Mouse (Mus musculus) layer of hippocampus, adult 11-12 months (tissue): ENCODE measurements at regions not wholly inside any gene's neighbourhood (a gene's known extent, or its start where the extent isn't known, plus 50 kb on each side); places are given as distances from the start of the nearest gene placed in this dataset.

ENCODE experiments used
- DNase-seq: peaks from one replicate; pipeline ENCODE4 v3.0.0; 2022; ENCODE audit warnings: low spot score

DNA sequence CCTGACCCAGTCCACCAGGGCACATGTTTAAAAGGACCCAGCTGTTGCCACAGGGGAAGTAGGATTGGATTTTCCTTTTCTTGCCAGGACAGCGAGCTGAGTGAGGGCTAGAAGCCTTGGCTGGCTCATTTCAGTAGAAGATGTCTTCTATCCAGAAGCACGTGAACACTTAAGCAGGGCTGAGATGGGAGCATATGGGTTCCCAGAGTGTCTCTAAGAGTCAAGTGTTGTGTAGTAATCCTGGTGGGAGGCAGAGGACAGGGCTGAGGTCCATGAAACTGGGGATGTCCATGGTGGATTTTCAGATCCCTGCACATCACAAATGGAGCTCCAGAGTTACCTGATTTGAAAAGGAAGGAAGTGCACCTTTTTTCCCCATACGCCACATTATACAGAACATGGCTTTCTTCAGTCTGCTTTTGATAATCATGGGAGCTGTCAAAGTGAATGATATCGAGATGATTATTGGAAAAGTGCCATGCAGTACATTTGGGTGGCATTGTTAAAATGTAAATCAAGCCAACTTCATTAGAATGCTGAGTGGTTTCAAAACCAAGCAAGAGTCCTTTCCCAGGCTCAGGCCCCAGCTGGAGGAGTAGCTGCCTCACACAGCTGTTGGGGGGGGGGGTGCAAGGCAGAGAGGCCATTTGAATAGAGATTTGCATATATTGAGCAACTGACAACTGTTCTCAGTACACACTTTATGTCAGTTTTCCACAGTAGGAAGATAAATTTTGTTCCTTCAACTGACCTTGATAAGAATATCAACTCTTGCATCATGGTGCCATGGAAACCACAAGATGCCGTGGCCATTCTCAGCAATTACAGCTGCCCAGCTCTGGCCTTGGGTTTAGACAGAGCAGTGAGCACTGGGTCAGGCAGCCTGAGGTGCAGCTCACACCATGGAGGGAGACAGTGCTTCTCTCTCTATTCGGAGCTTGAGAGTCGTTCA lies 81.7 kb downstream of the Slc35b3 start:
- peak; percentile 13 for DNase-seq

DNA sequence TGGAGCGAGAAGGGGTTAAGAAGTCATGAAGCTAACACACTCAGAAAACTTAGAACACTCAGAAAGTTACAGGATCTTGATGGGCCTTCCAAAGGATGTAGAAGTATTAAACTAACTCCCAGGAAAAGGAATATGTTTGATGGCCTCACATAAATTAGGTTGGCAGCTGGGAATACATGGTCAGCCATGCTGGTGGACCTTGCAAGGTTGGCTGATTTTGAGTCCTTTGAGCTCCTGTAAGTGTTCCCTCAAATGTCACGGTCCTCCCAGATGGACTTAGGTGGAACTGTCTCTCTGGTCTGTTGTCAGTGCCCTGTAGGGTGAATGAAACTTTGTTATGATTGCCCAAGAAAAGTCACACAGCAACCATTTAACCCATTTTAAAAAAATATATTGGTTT lies 84.8 kb downstream of the Slc35b3 start:
- no peak for DNase-seq

DNA sequence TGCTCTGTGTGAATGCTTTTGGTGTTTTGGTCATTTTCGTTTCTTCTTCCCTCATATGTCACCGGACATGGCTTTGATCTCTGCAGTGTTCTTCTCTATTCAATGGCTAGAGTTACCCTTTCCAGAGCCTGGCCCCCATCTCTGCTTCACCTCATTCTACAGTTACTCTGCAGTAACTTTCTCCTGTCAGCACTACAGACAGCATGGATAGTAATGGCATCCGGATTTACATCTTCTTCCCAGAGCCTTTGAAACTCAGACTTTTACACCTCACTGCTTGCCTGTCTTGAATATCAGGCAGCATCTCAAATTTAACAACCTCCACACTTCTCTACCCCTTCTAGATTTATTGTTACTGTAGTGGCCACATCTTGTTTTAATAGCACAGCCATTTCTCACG lies 96.7 kb downstream of the Slc35b3 start:
- no peak for DNase-seq

DNA sequence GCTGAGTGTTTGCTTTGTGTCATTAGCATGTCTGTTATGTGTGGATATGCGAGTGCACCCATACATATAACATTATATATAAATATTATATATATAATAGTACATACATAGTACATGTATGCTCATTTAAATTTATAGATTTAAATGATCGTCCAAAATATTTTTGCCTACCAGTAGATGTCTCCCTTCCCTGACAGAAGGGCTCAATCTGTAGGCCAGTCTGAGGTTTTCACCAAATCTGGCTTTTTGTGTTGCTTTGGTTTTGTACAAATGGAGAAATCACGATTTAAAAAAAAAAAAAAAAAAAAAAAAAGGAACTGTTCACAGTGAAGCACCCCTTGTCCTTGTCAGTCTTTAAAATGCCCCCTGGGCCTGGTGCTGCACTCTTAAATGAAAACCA lies 104.9 kb downstream of the Slc35b3 start:
- DNase-seq: no peak

DNA sequence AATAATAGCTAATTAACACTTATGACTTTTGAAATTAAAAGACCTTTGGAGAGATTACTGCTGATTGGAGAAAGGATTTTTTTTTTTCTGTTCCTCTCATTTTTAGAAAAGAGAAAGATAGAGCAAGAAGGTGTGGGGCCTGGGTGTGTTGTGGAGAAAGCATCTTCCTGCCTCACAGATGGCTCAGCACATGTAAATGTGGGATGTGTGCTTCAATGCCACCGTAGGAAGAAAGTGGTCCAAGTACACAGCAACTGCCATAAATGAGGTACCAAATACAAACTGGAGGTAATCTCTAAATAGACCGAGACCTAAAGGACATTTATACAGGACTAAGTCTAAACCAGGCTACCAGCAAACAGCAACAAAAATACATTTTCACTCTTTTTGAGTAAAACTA lies 105.7 kb downstream of the Slc35b3 start:
- no peak for DNase-seq

DNA sequence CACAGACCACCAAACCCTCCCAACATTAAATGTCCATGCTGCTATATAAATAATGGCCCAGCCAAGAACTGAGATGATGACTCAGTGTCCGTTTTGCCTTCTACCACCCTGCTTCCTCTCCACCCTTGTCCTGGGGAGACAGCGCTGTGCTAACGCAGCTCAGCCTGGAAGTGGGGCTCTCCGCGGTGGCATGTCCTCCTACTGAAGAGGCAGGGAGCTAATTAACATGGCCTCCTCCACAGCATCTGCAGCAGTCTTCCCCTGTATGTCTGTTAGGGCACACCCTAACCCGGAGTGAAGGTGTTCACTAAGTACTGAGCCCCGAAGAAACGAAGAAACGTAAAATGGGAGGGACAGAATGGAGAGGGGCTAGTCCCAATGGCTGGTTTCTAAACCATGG lies 107.8 kb downstream of the Slc35b3 start:
- DNase-seq: no peak

DNA sequence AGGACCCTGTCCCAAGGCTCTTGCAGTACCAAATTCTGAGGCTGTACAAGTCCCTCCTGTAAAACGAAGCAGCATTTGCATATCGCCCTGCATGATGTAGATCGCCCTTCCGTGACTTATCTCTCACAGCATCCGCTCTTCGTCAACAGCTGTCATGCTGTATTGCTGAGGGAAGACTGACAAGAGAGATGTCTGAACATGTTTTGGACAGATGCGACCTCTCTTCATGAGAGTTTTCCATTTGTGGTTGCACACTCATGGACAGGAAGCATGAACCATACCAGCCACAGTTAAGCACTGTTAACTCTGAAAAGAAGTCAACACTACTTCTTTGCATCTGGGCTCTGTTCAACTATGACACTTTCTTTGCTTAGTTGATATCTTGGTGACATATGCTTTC lies 108.9 kb downstream of the Slc35b3 start:
- no peak for DNase-seq

DNA sequence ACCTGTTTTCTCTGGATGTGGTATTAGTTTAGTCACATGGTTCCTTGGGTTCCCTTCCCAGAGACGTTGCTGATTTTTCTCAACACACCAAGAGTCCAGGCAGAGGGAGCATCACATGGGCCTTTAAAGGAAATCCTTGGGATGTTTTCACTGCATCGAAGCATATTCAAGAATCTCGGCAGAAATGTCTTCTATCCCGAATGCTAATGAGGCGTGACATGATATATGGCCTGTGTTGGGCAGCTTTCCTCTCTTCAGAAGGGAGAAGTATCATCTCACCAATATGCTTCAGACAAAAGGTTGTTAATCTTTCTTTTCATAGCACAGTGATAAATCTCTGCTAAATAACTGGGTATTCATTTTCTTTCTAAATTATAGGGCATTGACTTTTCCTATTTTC lies 122.4 kb downstream of the Slc35b3 start:
- DNase-seq: no peak

DNA sequence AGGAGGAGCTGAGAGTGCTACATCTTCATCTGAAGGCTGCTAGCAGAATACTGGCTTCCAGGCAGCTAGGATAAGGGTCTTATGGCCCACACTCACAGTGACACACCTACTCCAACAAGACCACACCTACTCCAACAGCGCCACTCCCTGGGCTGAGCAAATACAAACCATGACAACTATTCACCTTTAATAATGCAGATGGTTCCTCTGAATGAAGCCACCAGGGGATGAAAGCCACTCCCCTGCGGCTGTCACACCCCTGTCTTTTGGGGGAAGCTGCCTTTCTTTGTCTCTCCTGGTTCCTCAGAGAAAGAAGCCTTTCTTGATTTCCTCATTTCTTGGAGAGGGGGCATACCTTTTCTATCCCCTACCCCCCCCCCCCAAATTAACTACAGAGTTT lies 135.0 kb downstream of the Slc35b3 start:
- DNase-seq: no peak

DNA sequence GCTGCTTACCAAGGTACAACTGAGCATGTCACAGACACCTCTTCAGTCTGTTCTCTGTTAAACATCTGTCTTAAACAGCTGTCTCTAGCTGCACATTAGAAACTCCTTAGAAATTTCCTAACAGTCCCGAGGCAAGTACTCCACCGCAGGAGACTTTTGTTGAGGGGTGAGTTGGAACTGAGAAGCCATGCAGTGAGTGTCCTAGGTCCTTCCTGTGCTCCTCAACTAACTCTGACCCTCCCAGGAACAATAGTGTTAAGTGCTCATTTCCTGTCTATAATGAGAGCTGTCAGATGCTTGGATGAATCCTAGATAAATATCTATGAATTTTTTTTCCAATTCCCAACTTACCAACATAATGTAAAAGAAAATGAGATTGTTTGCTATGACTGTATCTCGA lies 141.1 kb downstream of the Slc35b3 start:
- DNase-seq: no peak

DNA sequence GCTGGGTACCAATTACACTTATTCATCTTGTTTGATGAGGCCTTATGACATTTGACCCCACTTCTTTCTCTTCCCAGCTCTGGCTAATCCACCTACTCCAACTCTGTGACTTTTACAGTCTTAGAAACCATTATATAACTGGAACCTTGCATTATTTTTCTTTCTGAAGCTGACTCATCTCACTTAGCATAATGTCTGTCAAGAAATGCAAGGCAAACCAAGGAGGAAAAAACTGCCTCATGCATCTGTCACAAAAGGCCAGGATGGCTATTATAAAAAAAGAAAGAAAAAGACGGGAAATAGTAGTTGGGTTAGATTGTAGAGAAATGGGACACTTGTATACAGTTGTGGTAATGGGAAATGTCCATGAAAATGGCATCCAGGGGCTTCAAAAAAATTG lies 141.9 kb downstream of the Slc35b3 start:
- DNase-seq: no peak

DNA sequence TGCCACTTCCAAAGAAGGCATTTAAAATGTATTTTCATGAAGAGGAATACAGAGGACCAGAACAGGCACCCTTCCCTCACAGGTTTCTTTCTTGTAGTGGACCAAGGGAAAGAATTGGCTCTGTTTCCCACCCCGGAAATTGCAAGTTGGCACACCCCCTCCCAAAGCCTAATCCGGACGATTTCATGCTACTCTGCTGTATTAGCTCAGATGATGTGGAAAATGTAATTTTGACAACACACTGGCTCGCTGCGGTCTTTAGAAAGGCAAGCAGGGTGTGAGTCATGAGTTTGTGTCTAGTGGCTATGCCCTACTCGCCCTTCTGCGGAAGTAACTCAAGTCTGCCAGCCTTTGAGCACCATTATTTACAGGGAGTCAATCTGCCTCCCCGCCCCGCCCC lies 144.4 kb downstream of the Slc35b3 start:
- no peak for DNase-seq

DNA sequence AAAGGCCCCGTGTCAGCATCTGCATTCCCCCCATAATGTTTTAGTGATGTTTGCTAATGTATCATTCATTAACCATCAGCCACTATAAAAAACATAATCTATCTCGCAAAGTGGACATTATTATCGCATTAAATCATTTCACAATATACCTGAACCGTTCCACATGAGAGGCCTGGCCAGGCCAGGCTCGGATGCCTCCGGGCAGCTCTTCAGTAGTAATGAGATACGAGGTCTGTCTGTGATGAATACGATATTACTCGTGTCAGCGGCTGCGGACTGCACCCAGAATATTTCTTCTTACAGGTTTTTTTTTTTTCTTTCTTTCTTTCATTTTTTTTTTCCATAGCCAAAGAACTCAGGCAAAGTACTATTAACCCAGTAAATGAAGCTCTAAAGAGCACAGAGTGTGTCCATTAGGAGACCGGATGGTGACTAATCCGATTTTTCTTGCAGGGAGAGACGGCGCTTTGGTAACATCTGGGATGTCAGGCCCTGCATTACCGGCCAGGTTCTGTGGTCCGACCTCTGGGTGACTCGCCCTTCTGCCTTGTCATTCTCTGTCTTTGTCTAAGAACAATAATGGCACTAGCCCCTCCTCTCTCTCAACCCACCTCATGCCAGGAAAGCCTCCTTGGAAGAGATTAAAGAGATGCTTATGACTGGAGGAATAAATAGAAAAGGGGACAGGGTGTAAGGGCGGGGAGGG lies 145.5 kb downstream of the Slc35b3 start:
- DNase-seq: no peak

DNA sequence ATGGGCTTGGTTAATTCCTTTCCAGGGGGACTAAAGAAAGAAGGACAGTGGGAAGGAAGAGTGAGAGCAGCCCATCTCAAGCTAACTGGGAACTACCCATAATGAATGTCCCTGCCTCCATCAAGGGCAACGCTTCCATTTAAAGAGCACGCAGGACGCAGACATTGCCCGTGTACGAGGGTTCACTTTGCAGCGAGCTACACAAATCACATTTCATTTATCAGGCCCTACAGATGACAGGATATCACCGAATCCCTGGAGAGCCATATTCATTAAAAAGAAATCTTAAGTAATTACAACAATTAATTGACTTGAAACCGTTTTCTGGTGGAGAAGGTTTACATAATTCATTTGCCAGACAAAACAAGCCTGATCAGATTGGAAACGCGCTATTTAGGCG lies 139.7 kb upstream of the Eef1e1 start:
- no peak for DNase-seq

DNA sequence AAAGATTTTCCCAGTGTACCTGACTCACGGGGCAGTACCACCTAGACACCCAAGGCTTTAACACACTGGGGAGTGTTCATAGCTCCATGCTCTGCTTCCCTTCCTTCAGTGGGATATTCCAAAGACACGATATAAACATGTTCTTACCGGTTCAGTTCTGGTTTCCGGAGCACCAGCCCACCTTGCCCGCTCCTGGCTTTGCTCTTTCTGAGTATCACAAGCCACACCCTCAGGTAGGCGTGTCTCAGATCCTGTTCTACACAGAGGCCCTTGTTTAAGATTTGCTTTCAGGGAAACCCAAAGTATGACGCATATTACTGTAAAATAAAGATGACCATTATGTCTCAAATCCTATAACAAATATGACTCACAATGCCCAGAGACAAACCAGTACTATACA lies 134.6 kb upstream of the Eef1e1 start:
- no peak for DNase-seq

DNA sequence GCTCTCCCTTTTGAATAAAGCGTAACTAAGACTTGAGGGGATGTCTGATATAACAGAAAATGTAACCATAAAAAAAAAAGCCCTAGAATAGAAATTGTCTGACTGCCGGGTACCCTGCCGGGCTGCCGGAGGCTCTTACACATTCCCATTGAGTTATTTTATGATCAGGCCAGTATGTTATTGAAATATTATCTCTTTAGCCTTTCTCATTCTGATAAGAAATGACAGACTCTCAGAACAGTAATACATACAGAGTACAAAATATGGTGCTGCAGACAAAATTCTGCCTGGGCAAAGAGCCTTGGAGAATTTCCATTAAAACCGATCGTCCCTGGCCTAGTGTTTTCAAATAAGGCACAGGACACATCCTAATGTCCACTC lies 121.8 kb upstream of the Eef1e1 start:
- no peak for DNase-seq

DNA sequence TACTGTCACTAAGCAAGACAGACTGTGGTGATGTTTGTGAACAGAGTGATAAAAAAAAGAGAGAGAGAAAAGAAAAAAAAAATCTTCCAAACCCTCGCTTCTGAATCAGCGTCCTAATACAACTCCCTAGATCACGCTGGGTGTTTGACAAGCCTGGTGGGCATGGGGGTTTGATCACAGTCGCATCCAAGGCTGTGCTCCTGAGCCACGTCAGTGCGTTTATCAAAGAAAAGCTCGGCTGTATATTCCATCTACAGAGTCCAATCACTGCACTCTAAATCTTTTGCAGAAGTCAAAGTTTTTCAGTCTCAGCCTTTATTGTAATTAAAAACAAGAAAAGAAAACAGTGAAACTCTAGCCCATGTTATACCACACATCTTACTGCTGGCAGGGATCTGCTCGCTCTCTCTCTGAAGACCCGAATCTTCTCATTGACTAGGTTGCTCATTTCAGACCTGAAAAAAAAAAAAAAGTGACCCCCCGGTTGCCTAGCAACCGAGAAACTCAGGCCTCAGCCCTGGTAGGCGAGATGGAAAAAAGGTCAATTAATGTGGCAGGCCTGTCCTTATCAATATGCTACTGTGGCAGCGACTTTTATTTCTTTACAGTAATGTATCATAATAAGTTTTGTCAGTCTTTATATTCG lies 121.2 kb upstream of the Eef1e1 start:
- DNase-seq: no peak

DNA sequence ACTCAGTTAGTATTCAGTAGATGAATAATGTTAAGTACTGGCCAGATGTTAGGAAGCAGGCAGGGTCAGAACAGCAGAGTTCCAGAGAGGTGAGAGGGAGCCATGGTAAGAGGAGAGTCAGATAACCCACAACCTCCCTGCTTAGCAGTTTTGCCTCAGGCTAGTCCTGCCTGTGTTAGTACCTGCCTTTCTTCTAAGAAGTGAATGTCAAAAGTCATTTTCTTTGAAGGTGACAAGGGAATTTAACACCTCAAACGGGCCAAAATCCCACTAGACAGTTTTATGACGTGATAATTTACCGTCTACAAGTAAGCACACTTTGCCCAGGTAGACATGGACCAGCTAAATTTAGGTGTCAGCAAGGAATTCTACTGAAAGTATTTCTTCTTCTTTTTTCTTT lies 117.7 kb upstream of the Eef1e1 start:
- no peak for DNase-seq

DNA sequence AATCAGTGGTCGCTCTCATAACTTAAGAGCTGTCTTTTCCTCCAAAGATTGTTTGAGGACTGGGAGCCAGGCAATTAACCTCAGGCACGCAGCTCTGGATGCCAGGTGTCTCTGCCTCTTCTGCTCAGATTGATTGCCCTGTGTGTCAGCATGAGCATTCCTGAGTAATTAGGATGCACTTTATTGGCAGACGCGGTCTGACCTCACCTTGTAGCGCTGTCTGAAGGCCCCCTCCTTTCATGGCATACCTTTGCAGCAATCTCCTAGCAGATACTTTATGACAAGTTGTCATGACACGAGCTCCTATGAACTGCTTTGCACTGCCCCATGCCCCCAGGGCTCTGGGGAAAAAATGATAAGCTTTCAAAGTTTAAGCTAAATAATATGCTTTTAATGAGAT lies 114.1 kb upstream of the Eef1e1 start:
- no peak for DNase-seq

DNA sequence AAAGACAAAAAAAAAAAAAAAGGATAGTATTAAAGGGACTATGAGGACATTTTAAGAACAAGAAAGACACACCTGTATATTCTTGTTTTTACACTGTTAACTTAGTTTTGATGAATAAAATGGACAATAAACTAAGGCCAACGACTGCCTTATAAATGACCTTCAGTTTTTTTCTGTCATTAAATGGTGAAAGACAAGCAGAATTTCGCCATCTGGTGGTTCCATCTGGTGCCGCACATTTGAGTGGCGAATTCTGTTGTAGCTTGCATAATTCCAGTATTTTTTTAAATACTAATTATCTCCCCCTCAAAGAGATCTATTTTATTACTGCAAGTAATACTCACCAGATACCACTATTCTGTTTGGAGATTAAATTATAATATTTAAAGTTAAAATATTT lies 107.3 kb upstream of the Eef1e1 start:
- peak; percentile 24 for DNase-seq

DNA sequence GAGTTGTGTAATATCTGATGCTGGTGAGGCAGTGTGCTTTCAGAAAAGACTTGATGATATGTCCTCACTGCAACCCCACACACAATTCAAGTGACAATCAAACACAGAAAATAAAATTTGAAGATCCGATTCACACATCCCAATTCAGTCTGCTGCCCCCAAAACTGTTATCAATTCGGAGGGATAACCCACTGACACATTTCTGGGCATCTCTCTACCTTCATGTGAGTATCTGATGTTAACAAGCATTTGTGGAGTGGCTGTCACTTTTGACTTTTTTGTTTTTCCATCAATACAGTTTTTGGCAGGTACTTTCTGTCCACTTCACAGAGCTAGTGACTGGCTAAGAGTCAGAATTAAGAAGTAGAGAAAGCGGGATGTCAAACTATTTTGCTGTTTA lies 101.4 kb upstream of the Eef1e1 start:
- DNase-seq: no peak

DNA sequence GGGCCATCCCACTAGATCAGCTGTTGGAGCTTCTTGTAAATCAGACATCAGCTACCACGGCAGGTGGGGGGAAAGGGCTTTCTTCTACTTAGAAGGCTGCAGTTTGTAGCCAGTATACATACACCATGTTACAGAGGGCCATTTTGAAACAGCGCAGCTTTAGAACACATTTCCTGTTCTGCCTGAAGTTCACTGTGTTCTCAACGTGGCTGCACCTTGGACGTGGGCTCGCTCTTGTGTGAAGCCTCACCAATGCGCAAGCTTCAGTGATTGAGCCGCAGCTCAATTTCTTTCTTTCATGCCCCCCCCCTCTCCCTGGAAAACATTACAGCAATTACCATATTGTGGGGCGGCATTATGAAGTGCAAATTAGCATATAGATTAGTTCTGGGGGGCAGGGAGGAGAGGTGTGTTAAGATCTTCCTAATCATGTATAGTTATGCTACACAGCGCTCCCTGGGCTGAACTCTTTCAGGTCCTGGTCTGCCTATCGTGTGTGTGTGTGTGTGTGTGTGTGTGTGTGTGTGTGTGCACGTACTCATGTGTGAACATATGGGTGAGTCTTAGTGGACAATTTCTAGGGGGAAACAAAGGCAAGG lies 97.9 kb upstream of the Eef1e1 start:
- DNase-seq: no peak

DNA sequence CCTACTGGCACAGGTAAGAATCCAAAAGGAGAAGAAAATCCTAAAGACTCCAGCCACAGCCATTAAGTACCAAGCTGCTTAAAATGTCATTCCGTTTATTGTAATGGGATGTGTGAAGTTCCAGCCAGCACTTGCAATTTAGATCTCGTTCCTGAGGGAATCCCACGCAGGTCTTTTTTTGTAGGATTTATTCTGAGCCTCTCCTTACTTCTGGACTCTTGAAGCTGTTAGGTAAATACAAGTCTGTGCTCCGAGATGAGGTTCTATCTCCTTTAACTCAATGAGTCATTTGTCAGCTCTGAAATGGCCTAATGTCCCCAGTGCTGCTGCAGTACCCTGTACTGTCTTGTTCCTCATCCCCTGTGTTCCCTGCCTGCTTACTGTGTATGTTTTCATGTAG lies 94.9 kb upstream of the Eef1e1 start:
- DNase-seq: no peak
